Mouse (Mus musculus): ENCODE results near the gene Nlgn1. TPM values are rescaled to one million over a fixed set of nuclear protein-coding genes. Genes with fewer than 3 reads are reported as not detected.

The Nlgn1 gene
- polyA plus RNA-seq, 1 experiment from 2014 or later, result 0.50 TPM

GRCm38 (mm10) chr3:26174257-26174656, 158.0 kb downstream of the Nlgn1 start:
- H3K27ac ChIP-seq (ENCODE audit: low read length), result no peak overlapping the region
- H3K4me2 ChIP-seq (replicated peaks; ENCODE audit: low read depth, low read length), result no peak overlapping the region
- TF ChIP-seq EP300 (IDR thresholded peaks at IDR 0.05), result no peak
- TF ChIP-seq CTCF (IDR thresholded peaks at IDR 0.05), result no peak
- no peaks in the 10 kb centered on the region for H3K9me3 ChIP-seq (ENCODE audit: low read length)
- no peaks in the 10 kb centered on the region for H3K27me3 ChIP-seq (replicated peaks; ENCODE audit: insufficient read depth, low read length)
- no peak for ATAC-seq
- no peaks in the 10 kb centered on the region for H3K4me1 ChIP-seq (ENCODE audit: insufficient read depth, low read depth, low read length)
- H3K4me3 ChIP-seq (ENCODE audit: low read depth, low read length), result no peak overlapping the region
- 40% methylated on average over 5 of the region's 5 CpGs for WGBS
- no peak overlapping the region for H3K9ac ChIP-seq (replicated peaks; ENCODE audit: low read depth)
- H3K36me3 ChIP-seq (ENCODE audit: insufficient read depth, low read length), result no peaks in the 10 kb centered on the region
- DNase-seq (ENCODE audit: low spot score), result no peak

GRCm38 (mm10) chr3:26173613-26174012, 158.6 kb downstream of the Nlgn1 start:
- Histone ChIP-seq H3K36me3 (ENCODE audit: insufficient read depth, low read length) (no peaks in the 10 kb centered on the region), H3K4me3 (ENCODE audit: low read depth, low read length) (no peak overlapping the region), H3K9me3 (ENCODE audit: low read length) (no peaks in the 10 kb centered on the region), H3K27ac (ENCODE audit: low read length) (no peak overlapping the region), H3K27me3 (replicated peaks; ENCODE audit: insufficient read depth, low read length) (no peaks in the 10 kb centered on the region), H3K9ac (replicated peaks; ENCODE audit: low read depth) (no peak overlapping the region), H3K4me1 (ENCODE audit: insufficient read depth, low read depth, low read length) (no peaks in the 10 kb centered on the region), H3K4me2 (replicated peaks; ENCODE audit: low read depth, low read length) (no peak overlapping the region)
- 73% methylated on average over 3 of the region's 3 CpGs for whole genome bisulfite sequencing
- ATAC-seq (no peak), DNase-seq (ENCODE audit: low spot score) (no peak)
- TF ChIP-seq EP300 (IDR thresholded peaks at IDR 0.05), result no peak
- no peak for TF ChIP-seq CTCF (IDR thresholded peaks at IDR 0.05)

- 66% methylated on average over 8 of the region's 8 CpGs for WGBS
- no peak overlapping the region for H3K4me2 ChIP-seq (replicated peaks; ENCODE audit: low read depth, low read length)
- no peak overlapping the region for H3K27ac ChIP-seq (ENCODE audit: low read length)
- no peak overlapping the region for H3K4me3 ChIP-seq (ENCODE audit: low read depth, low read length)
- no peaks in the 10 kb centered on the region for H3K27me3 ChIP-seq (replicated peaks; ENCODE audit: insufficient read depth, low read length)
- no peak for ATAC-seq
- no peaks in the 10 kb centered on the region for H3K4me1 ChIP-seq (ENCODE audit: insufficient read depth, low read depth, low read length)
- TF ChIP-seq EP300 (IDR thresholded peaks at IDR 0.05) (no peak), CTCF (IDR thresholded peaks at IDR 0.05) (no peak)
- no peak for DNase-seq (ENCODE audit: low spot score)
- H3K36me3 ChIP-seq (ENCODE audit: insufficient read depth, low read length), result no peaks in the 10 kb centered on the region
- no peak overlapping the region for H3K9ac ChIP-seq (replicated peaks; ENCODE audit: low read depth)
- H3K9me3 ChIP-seq (ENCODE audit: low read length), result no peaks in the 10 kb centered on the region
These were observed 165.5 kb downstream of the Nlgn1 start for GRCm38 (mm10) chr3:26166711-26167110.

- ATAC-seq (no peak), DNase-seq (ENCODE audit: low spot score) (peak; percentile 28)
- H3K4me2 ChIP-seq (replicated peaks; ENCODE audit: low read depth, low read length), result peak overlapping the region; percentile 70
- H3K9me3 ChIP-seq (ENCODE audit: low read length), result no peaks in the 10 kb centered on the region
- no peak overlapping the region for H3K27ac ChIP-seq (ENCODE audit: low read length)
- 2% methylated on average over 9 of the region's 9 CpGs for WGBS
- no peak for TF ChIP-seq EP300 (IDR thresholded peaks at IDR 0.05)
- peak; percentile 72 for TF ChIP-seq CTCF (IDR thresholded peaks at IDR 0.05)
- H3K27me3 ChIP-seq (replicated peaks; ENCODE audit: insufficient read depth, low read length), result no peaks in the 10 kb centered on the region; the same call in 1 of the 2 replicates
- H3K36me3 ChIP-seq (ENCODE audit: insufficient read depth, low read length), result no peaks in the 10 kb centered on the region
- no peak overlapping the region for H3K9ac ChIP-seq (replicated peaks; ENCODE audit: low read depth)
- peak overlapping the region; percentile 42 for H3K4me3 ChIP-seq (ENCODE audit: low read depth, low read length)
- H3K4me1 ChIP-seq (ENCODE audit: insufficient read depth, low read depth, low read length), result 0 out of 2 replicates have a peak, but pooled peaks cover 6% of the 10 kb centered on the region
These were observed 178.5 kb downstream of the Nlgn1 start for GRCm38 (mm10) chr3:26153782-26154181.

- ATAC-seq (no peak), DNase-seq (ENCODE audit: low spot score) (no peak)
- Histone ChIP-seq H3K27me3 (replicated peaks; ENCODE audit: insufficient read depth, low read length) (no peaks in the 10 kb centered on the region; the same call in 1 of the 2 replicates), H3K4me3 (ENCODE audit: low read depth, low read length) (peak overlapping the region; percentile 42), H3K9ac (replicated peaks; ENCODE audit: low read depth) (0 out of 2 replicates have a peak overlapping the region, but pooled peaks have one; percentile 8), H3K9me3 (ENCODE audit: low read length) (no peaks in the 10 kb centered on the region), H3K36me3 (ENCODE audit: insufficient read depth, low read length) (no peaks in the 10 kb centered on the region), H3K4me2 (replicated peaks; ENCODE audit: low read depth, low read length) (peak overlapping the region; percentile 70), H3K27ac (ENCODE audit: low read length) (no peak overlapping the region), H3K4me1 (ENCODE audit: insufficient read depth, low read depth, low read length) (0 out of 2 replicates have a peak, but pooled peaks cover 6% of the 10 kb centered on the region)
- TF ChIP-seq EP300 (IDR thresholded peaks at IDR 0.05) (no peak), CTCF (IDR thresholded peaks at IDR 0.05) (no peak)
- WGBS, result 4% methylated on average over 31 of the region's 31 CpGs
These were observed 179.1 kb downstream of the Nlgn1 start for GRCm38 (mm10) chr3:26153036-26153741.

- Histone ChIP-seq H3K27me3 (replicated peaks; ENCODE audit: insufficient read depth, low read length) (no peaks in the 10 kb centered on the region; the same call in 1 of the 2 replicates), H3K4me3 (ENCODE audit: low read depth, low read length) (peak overlapping the region; percentile 42), H3K4me1 (ENCODE audit: insufficient read depth, low read depth, low read length) (0 out of 2 replicates have a peak, but pooled peaks cover 6% of the 10 kb centered on the region), H3K4me2 (replicated peaks; ENCODE audit: low read depth, low read length) (peak overlapping the region; percentile 70), H3K9ac (replicated peaks; ENCODE audit: low read depth) (0 out of 2 replicates have a peak overlapping the region, but pooled peaks have one; percentile 8), H3K9me3 (ENCODE audit: low read length) (no peaks in the 10 kb centered on the region), H3K27ac (ENCODE audit: low read length) (no peak overlapping the region), H3K36me3 (ENCODE audit: insufficient read depth, low read length) (no peaks in the 10 kb centered on the region)
- 0% methylated on average over 10 of the region's 10 CpGs for WGBS
- TF ChIP-seq CTCF (IDR thresholded peaks at IDR 0.05) (no peak), EP300 (IDR thresholded peaks at IDR 0.05) (no peak)
- ATAC-seq (no peak), DNase-seq (ENCODE audit: low spot score) (no peak)
These were observed 179.7 kb downstream of the Nlgn1 start for GRCm38 (mm10) chr3:26152510-26153035.

All from lung, postnatal 0 days (tissue).